Mouse (Mus musculus): ENCODE data around the gene Mrnip. TPM values are rescaled to one million over a fixed set of nuclear protein-coding genes. Genes with fewer than 3 reads are reported as not detected.

Mrnip gene
- 10 to 100 TPM; 15.3 to 17.7 TPM for total RNA-seq (2021)
- long read RNA-seq, experiment 1, transcript Mrnip-201 (7 exons, 1,142 nt): major isoform, 9 of 16 reads
- long read RNA-seq, experiment 1, partial matches to known transcripts: 7 of 16 reads
- long read RNA-seq, experiment 1, other reads (novel, unspliced or antisense): 0 of 16 reads
- long read RNA-seq, experiment 2, transcript Mrnip-201 (7 exons, 1,142 nt): major isoform, 21 of 38 reads
- long read RNA-seq, experiment 2, partial matches to known transcripts: 15 of 38 reads
- long read RNA-seq, experiment 2, other reads (novel, unspliced or antisense): 2 of 38 reads

- peak in 1 of 2 experiments; percentile 92 for DNase-seq (ENCODE audit: low spot score in 2 of 2)
Measured at GRCm38 (mm10) chr11:50174111-50174729, at the start of gene Mrnip. TSS of gene Mrnip (plus strand) at chr11:50174444.

GRCm38 (mm10) chr11:50127781-50128180 is 46.5 kb upstream of the Mrnip start:
- no peak for DNase-seq (ENCODE audit: low spot score in 2 of 2)

- DNase-seq (ENCODE audit: low spot score in 2 of 2): peak; percentile 87 to 91
Measured at GRCm38 (mm10) chr11:50130811-50131766, 43.2 kb upstream of the Mrnip start, which contains the start of gene Tbc1d9b. TSS of gene Tbc1d9b (plus strand) at chr11:50131396.

- DNase-seq (ENCODE audit: low spot score in 2 of 2): no peak
Measured at GRCm38 (mm10) chr11:50131801-50132201, 42.4 kb upstream of the Mrnip start.

GRCm38 (mm10) chr11:50132265-50132664 is 42.0 kb upstream of the Mrnip start:
- DNase-seq (ENCODE audit: low spot score in 2 of 2): peak in 1 of 2 experiments; percentile 32

GRCm38 (mm10) chr11:50134136-50134859 is 39.9 kb upstream of the Mrnip start:
- no peak for DNase-seq (ENCODE audit: low spot score in 2 of 2)

GRCm38 (mm10) chr11:50138206-50138822 is 35.9 kb upstream of the Mrnip start:
- DNase-seq (ENCODE audit: low spot score in 2 of 2): no peak

- DNase-seq (ENCODE audit: low spot score in 2 of 2): no peak
Measured at GRCm38 (mm10) chr11:50139571-50139970, 34.7 kb upstream of the Mrnip start.

GRCm38 (mm10) chr11:50145529-50145928 is 28.7 kb upstream of the Mrnip start:
- no peak for DNase-seq (ENCODE audit: low spot score in 2 of 2)

- no peak for DNase-seq (ENCODE audit: low spot score in 2 of 2)
Measured at GRCm38 (mm10) chr11:50146121-50146520, 28.1 kb upstream of the Mrnip start.

GRCm38 (mm10) chr11:50147267-50147957 is 26.8 kb upstream of the Mrnip start:
- DNase-seq (ENCODE audit: low spot score in 2 of 2): no peak

GRCm38 (mm10) chr11:50147958-50148476 is 26.2 kb upstream of the Mrnip start:
- DNase-seq (ENCODE audit: low spot score in 2 of 2): no peak

GRCm38 (mm10) chr11:50149200-50149599 is 25.0 kb upstream of the Mrnip start:
- no peak for DNase-seq (ENCODE audit: low spot score in 2 of 2)

- no peak for DNase-seq (ENCODE audit: low spot score in 2 of 2)
Measured at GRCm38 (mm10) chr11:50149603-50150150, 24.6 kb upstream of the Mrnip start.

GRCm38 (mm10) chr11:50151374-50151773 is 22.9 kb upstream of the Mrnip start:
- no peak for DNase-seq (ENCODE audit: low spot score in 2 of 2)

- DNase-seq (ENCODE audit: low spot score in 2 of 2): no peak
Measured at GRCm38 (mm10) chr11:50154166-50154565, 20.1 kb upstream of the Mrnip start.

GRCm38 (mm10) chr11:50154777-50155520 is 19.3 kb upstream of the Mrnip start:
- DNase-seq (ENCODE audit: low spot score in 2 of 2): no peak

- no peak for DNase-seq (ENCODE audit: low spot score in 2 of 2)
Measured at GRCm38 (mm10) chr11:50155785-50156184, 18.5 kb upstream of the Mrnip start.
